Mouse (Mus musculus) midbrain, embryonic 11.5 days (tissue): ENCODE measurements around the gene Emilin3. TPM values are rescaled to one million over a fixed set of nuclear protein-coding genes. Genes with fewer than 3 reads are reported as not detected.
A peak's percentile ranks its signal among the peaks of the same experiment; 100 is the strongest.

Source experiments
- ATAC-seq: fragments of 200-750 bp; cut with Nextera tagmentation; 2 replicates; pipeline ENCODE4 v1.8.0; 2017; ENCODE audit warnings: moderate TSS enrichment, moderate library complexity; ENCODE audit not compliant: low FRiP score
- DNase-seq: peaks from one replicate; pipeline ENCODE4 v3.0.0; 2015; ENCODE audit warnings: low spot score; ENCODE audit errors: missing footprints
- H3K27ac ChIP-seq: fragments of 300-500 bp; sonication (generic); 2 replicates; pipeline ENCODE4 v1.5.1; 2014; ENCODE audit warnings: low read depth, low read length
- H3K27me3 ChIP-seq: fragments of 300-500 bp; sonication (generic); 2 replicates; pipeline ENCODE4 v1.6.1; 2014; ENCODE audit warnings: mild to moderate bottlenecking, low read length, moderate library complexity, mixed read lengths; ENCODE audit not compliant: control insufficient read depth, insufficient read depth
- H3K36me3 ChIP-seq: fragments of 300-500 bp; sonication (generic); 2 replicates; pipeline ENCODE4 v1.6.1; 2014; ENCODE audit warnings: mild to moderate bottlenecking, low read length, moderate library complexity, mixed read lengths; ENCODE audit not compliant: control insufficient read depth, insufficient read depth
- H3K4me1 ChIP-seq: fragments of 300-500 bp; sonication (generic); 2 replicates; pipeline ENCODE4 v1.6.1; 2014; ENCODE audit warnings: low read length; ENCODE audit not compliant: control insufficient read depth, insufficient read depth
- H3K4me2 ChIP-seq: fragments of 300-500 bp; sonication (generic); 2 replicates; pipeline ENCODE4 v1.6.1; 2014; ENCODE audit warnings: mild to moderate bottlenecking, moderate library complexity
- H3K4me3 ChIP-seq: fragments of 300-500 bp; sonication (generic); 2 replicates; pipeline ENCODE4 v1.5.1; 2014; ENCODE audit warnings: low read depth, low read length
- H3K9ac ChIP-seq: fragments of 300-500 bp; sonication (generic); 2 replicates; pipeline ENCODE4 v1.6.1; 2014; ENCODE audit warnings: low read length
- H3K9me3 ChIP-seq: fragments of 300-500 bp; sonication (generic); 2 replicates; pipeline ENCODE4 v1.6.1; 2016; ENCODE audit warnings: low read length; ENCODE audit not compliant: control insufficient read depth
- WGBS: fragments of 180-500 bp; shearing (Covaris S2); extraction: QIAGEN DNeasy Blood & Tissue Kit; methylation state at CpG from one replicate; pipeline ENCODE4 v1.1.7; 2014; 5-methylcytosine and 5-hydroxymethylcytosine counted together
- polyA plus RNA-seq: library from polyadenylated mRNA; unstranded; fragments of >200 nt; fragmentation: Nextera tagmentation; extraction: Ambion mirVana; gene quantifications from 2 replicates; pipeline ENCODE4 v1.2.1, GENCODE M21; 2014

Emilin3 gene
- polyA plus RNA-seq, 1 experiment from 2014 or later, result 2.9 TPM

DNA sequence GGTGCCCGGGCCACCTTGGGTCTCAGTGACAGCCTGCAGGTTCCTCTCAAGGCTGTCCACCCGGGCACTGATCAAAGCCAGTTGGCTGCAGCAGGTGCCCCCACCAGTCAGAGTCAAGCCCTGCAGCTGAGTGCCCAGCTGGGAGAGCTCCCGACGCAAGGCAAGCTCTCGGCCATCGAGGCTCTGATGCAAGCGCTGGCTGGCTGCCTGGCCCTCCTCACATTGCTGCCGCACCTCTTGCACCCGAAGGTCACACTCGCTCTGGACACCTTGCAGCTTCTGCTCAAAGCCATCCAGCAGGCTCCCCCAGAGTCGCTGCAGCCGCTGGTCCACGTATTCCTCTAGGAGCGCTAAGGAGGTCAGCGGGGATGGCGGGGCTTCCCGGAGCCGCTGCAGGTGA lies 3.5 kb downstream of the Emilin3 start:
- H3K4me1 ChIP-seq, result peaks cover 12% of the 10 kb centered on the region
- DNase-seq (no peak), ATAC-seq (no peak)
- H3K9me3 ChIP-seq, result no peaks in the 10 kb centered on the region
- H3K4me3 ChIP-seq, result no peak overlapping the region
- H3K4me2 ChIP-seq, result no peak overlapping the region
- 60% methylated on average over 18 of the region's 18 CpGs for WGBS
- no peak overlapping the region for H3K9ac ChIP-seq
- no peak overlapping the region for H3K27ac ChIP-seq
- H3K27me3 ChIP-seq, result peaks cover 32% of the 10 kb centered on the region
- H3K36me3 ChIP-seq, result no peaks in the 10 kb centered on the region

DNA sequence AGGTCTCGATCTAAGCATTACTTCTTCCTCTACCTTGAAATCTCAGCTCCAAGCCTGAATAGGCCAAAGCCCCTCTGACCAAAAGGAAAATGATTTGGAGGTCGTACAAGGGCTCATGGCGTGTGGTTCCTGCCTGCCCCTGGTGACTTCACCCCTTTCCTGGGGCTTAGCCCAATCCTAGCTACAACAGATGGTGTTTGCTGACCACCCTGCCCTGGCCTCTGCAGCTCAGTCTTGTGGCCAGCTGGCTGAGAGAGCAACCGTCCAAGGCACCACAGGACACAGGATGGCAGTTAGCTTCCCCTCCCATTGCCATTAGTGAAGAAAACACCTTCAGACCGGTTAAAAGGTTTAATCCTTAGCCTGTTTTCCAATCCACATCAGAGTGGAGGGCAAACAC lies 6.0 kb downstream of the Emilin3 start:
- H3K27me3 ChIP-seq, result peaks cover 11% of the 10 kb centered on the region

DNA sequence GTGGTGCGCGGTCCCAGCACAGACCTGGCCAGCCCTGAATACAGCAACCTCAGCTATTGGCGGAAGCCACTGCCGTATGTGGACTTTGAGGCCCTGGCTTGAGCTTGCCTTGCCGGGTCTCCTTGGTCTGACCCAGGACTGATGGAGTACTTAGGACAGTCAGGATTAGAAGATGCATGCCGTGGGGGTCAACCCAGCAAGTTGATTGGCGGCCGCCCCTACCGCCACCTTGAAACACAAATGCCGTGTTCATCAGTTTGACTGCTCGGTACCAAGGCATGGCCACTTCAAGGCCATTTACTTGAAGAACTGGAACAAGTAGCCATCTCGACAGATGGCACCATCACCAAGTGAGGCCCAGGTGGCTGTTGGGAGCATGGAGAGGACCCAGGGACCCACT lies 6.8 kb downstream of the Emilin3 start:
- Histone ChIP-seq H3K9ac (no peak overlapping the region), H3K27me3 (peaks cover 4% of the 10 kb centered on the region; the same call in 1 of the 2 replicates), H3K36me3 (no peaks in the 10 kb centered on the region), H3K4me2 (no peak overlapping the region), H3K9me3 (no peaks in the 10 kb centered on the region), H3K4me3 (no peak overlapping the region), H3K27ac (no peak overlapping the region), H3K4me1 (no peaks in the 10 kb centered on the region)
- WGBS, result 95% methylated on average over 12 of the region's 12 CpGs
- no peak for ATAC-seq
- no peak for DNase-seq

More for the DNA sequence above, 6.0 kb downstream of the Emilin3 start:
- 77% methylated on average over 5 of the region's 5 CpGs for WGBS
- no peak for ATAC-seq
- H3K4me1 ChIP-seq, result no peaks in the 10 kb centered on the region
- no peak overlapping the region for H3K9ac ChIP-seq
- no peaks in the 10 kb centered on the region for H3K9me3 ChIP-seq
- H3K36me3 ChIP-seq, result no peaks in the 10 kb centered on the region
- no peak for DNase-seq
- H3K27ac ChIP-seq, result no peak overlapping the region
- H3K4me3 ChIP-seq, result no peak overlapping the region
- H3K4me2 ChIP-seq, result no peak overlapping the region

DNA sequence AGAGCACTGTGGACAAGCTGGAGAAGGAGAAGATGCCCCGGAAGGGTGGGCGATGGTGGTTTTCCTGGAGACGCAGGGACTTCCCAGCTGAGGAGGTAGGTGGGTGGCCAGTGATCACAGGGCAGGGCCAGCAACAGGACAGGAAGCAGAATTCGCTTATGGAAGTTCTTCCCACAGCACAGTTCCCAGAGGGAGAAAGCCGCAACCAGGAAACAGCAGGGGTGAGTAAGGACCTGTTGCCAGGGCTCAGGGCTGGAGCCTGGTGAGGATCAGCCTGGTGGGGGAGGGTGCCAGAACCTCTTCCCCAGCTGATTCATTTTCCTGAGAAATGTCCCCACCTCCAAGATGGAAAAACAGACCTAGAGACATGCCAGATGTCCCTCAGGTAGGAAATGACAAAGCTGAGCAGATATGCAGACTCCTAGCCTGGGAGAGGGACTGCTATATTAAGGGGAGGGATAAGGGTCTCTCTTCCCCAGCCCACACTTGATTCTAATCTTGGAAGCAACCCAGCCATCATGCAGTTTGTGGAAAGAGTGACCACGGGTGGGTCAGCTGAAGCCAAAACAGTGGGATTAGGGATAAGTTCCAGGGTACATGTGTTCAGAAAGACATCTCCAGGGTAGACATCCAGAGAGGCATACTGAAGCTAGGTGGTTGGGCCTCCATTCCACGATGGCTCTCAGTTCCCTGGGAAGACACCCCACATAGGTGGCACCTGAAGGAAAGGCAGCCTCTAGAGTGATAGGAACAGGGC lies 10.3 kb downstream of the Emilin3 start:
- no peak overlapping the region for H3K9ac ChIP-seq
- H3K4me3 ChIP-seq, result no peak overlapping the region
- H3K27ac ChIP-seq, result no peak overlapping the region
- no peak overlapping the region for H3K4me2 ChIP-seq
- no peaks in the 10 kb centered on the region for H3K4me1 ChIP-seq
- H3K36me3 ChIP-seq, result no peaks in the 10 kb centered on the region
- DNase-seq (no peak), ATAC-seq (no peak)
- H3K27me3 ChIP-seq, result no peaks in the 10 kb centered on the region
- H3K9me3 ChIP-seq, result no peaks in the 10 kb centered on the region
- 83% methylated on average over 7 of the region's 7 CpGs for WGBS

DNA sequence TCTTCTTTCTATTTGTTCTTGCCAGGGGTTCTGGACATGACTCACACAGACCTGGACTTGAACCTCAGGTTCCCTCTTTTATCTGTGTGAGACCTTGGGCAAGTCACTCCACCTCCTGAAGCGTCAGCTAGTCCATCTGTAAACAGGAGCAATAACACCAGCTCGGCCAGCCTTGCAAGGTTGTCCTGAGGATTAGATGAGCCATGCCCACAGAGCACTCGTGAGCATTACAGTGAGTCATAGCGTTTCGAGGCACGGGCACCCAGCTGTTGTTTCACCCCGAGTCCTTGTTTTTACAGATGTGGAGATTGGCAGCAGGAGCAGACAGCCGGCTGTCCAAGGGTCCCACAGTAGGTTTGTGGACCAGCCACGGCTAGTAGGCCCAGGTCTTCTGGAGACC lies 20.4 kb downstream of the Emilin3 start:
- H3K4me2 ChIP-seq, result no peak overlapping the region
- peaks cover 7% of the 10 kb centered on the region for H3K27me3 ChIP-seq
- no peak overlapping the region for H3K4me3 ChIP-seq
- WGBS, result 83% methylated on average over 9 of the region's 9 CpGs
- DNase-seq, result peak; percentile 57
- H3K27ac ChIP-seq, result no peak overlapping the region
- H3K36me3 ChIP-seq, result no peaks in the 10 kb centered on the region
- H3K9ac ChIP-seq, result no peak overlapping the region
- H3K9me3 ChIP-seq, result no peaks in the 10 kb centered on the region
- peaks cover 3% of the 10 kb centered on the region; the same call in 1 of the 2 replicates for H3K4me1 ChIP-seq
- no peak for ATAC-seq

DNA sequence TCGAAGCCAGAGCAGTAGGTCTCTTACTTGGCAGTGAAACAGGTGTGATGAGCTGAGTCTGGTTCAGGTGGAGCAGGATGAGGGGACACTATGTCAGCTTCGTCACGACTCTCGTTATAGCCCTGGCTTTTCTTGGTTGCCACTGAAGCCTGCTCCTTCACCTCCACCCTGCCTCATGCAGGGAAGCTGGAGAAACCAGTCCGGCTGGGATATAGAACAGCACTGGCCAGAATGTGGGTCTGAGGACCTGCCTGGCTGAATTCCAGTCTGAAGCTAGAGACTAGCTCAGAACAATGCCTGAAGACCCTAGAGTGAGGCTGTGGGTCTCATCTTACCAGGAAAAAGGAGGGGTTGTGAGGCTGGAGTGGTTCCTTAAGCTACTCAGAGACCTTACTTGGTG lies 21.1 kb downstream of the Emilin3 start:
- no peak for ATAC-seq
- no peak for DNase-seq
- H3K27me3 ChIP-seq, result peaks cover 7% of the 10 kb centered on the region
- H3K27ac ChIP-seq, result no peak overlapping the region
- H3K9me3 ChIP-seq, result no peaks in the 10 kb centered on the region
- no peak overlapping the region for H3K9ac ChIP-seq
- no peaks in the 10 kb centered on the region for H3K36me3 ChIP-seq
- no peak overlapping the region for H3K4me3 ChIP-seq
- H3K4me1 ChIP-seq, result peaks cover 3% of the 10 kb centered on the region; the same call in 1 of the 2 replicates
- WGBS, result 89% methylated on average over 5 of the region's 5 CpGs
- H3K4me2 ChIP-seq, result no peak overlapping the region

DNA sequence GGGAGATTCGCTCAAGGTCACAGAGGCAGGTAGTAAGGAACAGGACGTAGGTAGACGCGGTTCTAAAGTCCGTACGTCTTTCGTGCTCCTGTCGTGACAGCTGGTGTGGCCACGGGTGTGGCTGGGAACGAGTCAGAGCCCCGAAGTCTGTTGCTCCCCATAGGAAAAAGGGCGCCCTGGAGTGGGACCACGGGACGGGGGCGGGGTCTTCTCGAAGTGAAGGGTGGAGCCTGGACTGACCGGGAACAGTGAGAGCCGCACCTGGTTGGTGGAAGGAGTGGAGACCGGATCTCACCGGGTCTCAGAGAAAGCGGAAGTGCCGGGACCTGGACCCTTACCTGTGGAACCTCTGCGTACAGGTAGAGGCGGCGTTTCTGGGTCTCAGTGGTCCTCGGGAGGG lies 24.3 kb downstream of the Emilin3 start:
- Histone ChIP-seq H3K9ac (peak overlapping the region; percentile 0; the same call in 1 of the 2 replicates), H3K27me3 (peaks cover 7% of the 10 kb centered on the region), H3K27ac (no peak overlapping the region), H3K9me3 (no peaks in the 10 kb centered on the region), H3K4me1 (peaks cover 3% of the 10 kb centered on the region; the same call in 1 of the 2 replicates), H3K4me3 (peak overlapping the region; percentile 32), H3K4me2 (peak overlapping the region; percentile 56), H3K36me3 (no peaks in the 10 kb centered on the region)
- under 1% methylated on average over 26 of the region's 26 CpGs for WGBS
- peak; percentile 90 for DNase-seq
- ATAC-seq, result peak; percentile 71

DNA sequence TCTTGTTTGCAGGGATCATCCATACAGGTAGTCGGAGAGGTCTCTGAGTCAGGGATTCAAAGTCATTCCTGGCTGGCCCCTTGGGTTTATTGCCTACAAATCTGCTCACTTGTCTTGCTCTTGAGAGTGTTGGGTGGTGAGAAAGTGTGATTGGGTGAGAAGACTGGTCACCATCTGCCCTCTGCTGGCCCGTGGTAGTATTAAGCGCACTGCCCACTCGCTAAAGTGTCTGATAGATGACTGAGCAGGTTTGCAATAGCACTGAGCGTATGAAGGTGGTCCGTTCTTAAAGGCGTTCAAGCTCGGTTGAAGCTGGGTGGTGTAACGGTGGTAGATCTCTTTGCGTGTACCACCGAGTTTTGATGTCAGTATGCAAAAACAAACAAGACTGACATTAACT lies 24.8 kb downstream of the Emilin3 start:
- peaks cover 7% of the 10 kb centered on the region for H3K27me3 ChIP-seq
- 4% methylated on average over 11 of the region's 11 CpGs for WGBS
- H3K4me1 ChIP-seq, result peaks cover 3% of the 10 kb centered on the region; the same call in 1 of the 2 replicates
- no peak overlapping the region for H3K9ac ChIP-seq
- no peak overlapping the region for H3K27ac ChIP-seq
- H3K4me3 ChIP-seq, result peak overlapping the region; percentile 32
- peak; percentile 86 for ATAC-seq
- no peaks in the 10 kb centered on the region for H3K9me3 ChIP-seq
- peak overlapping the region; percentile 56 for H3K4me2 ChIP-seq
- peak; percentile 97 for DNase-seq
- H3K36me3 ChIP-seq, result no peaks in the 10 kb centered on the region

DNA sequence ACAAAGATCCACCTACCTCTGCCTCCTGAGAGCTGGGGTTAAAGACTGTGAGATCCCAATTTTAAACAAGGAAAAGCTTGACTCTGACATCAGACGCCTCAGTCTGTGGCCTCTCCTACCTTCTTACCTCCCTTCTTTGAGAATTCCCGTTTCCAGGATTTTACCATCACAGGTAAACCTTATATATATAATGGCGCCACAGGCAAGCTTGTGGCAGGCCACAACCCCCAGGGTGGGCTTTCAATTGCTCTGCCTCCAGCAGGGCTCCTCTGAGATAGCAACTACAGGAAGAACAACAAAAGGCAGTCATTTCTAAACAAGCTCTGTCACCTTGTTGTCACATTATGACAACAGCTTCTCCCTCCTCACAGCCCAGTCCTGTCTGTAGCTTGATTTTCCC lies 25.9 kb downstream of the Emilin3 start:
- peak; percentile 57 for DNase-seq
- no peak for ATAC-seq
- Histone ChIP-seq H3K36me3 (no peaks in the 10 kb centered on the region), H3K27me3 (peaks cover 7% of the 10 kb centered on the region), H3K9ac (no peak overlapping the region), H3K27ac (no peak overlapping the region), H3K4me3 (no peak overlapping the region), H3K9me3 (no peaks in the 10 kb centered on the region), H3K4me1 (peaks cover 3% of the 10 kb centered on the region; the same call in 1 of the 2 replicates), H3K4me2 (no peak overlapping the region)
- 62% methylated on average over 3 of the region's 3 CpGs for WGBS
